Mouse (Mus musculus): ENCODE results near the gene Adcy1. TPM values are rescaled to one million over a fixed set of nuclear protein-coding genes. Genes with fewer than 3 reads are reported as not detected.

The Adcy1 gene
- polyA plus RNA-seq, 1 experiment = 0.02 TPM

- H3K79me3 ChIP-seq (ENCODE audit: low read depth) = no peaks in the 10 kb centered on the region
- no peak for TF ChIP-seq MYOG (IDR thresholded peaks at IDR 0.05; ENCODE audit: control insufficient read depth, extremely low read depth, insufficient read length)
- no peak for TF ChIP-seq CEBPB (IDR thresholded peaks at IDR 0.05; ENCODE audit: low read depth)
- TF ChIP-seq CTCF (IDR thresholded peaks at IDR 0.05; ENCODE audit: control insufficient read depth, insufficient read depth, insufficient read length) = no peak
- TF ChIP-seq USF1 (IDR thresholded peaks at IDR 0.05; ENCODE audit: low read depth) = no peak
- no peak for TF ChIP-seq FOSL1 (IDR thresholded peaks at IDR 0.05; ENCODE audit: insufficient read depth, low read length, poor library complexity, severe bottlenecking)
- no peak for TF ChIP-seq MAX (IDR thresholded peaks at IDR 0.05)
- TF ChIP-seq MYOD1 (IDR thresholded peaks at IDR 0.05; ENCODE audit: control insufficient read depth, insufficient read length, low read depth) = no peak
Measured at GRCm38 (mm10) chr11:7136246-7136855, 73.1 kb downstream of the Adcy1 start.

GRCm38 (mm10) chr11:7138370-7138769 lies 75.1 kb downstream of the Adcy1 start:
- Histone ChIP-seq H3ac (ENCODE audit: control insufficient read depth, insufficient read length, low read depth) (no peak overlapping the region), H3K79me2 (ENCODE audit: control insufficient read depth, insufficient read depth) (no peaks in the 10 kb centered on the region), H3K79me3 (ENCODE audit: low read depth) (no peaks in the 10 kb centered on the region), H3K27me3 (ENCODE audit: control insufficient read depth, insufficient read depth, insufficient read length) (no peaks in the 10 kb centered on the region), H3K4me3 (ENCODE audit: insufficient read depth, poor library complexity, severe bottlenecking) (no peak overlapping the region), H3K36me3 (ENCODE audit: control insufficient read depth, insufficient read depth) (no peaks in the 10 kb centered on the region)
- TF ChIP-seq MAX (IDR thresholded peaks at IDR 0.05) (no peak), USF1 (IDR thresholded peaks at IDR 0.05; ENCODE audit: low read depth) (no peak), MYOD1 (IDR thresholded peaks at IDR 0.05; ENCODE audit: control insufficient read depth, insufficient read length, low read depth) (no peak), MYOG (IDR thresholded peaks at IDR 0.05; ENCODE audit: control insufficient read depth, extremely low read depth, insufficient read length) (no peak), CTCF (IDR thresholded peaks at IDR 0.05; ENCODE audit: control insufficient read depth, insufficient read depth, insufficient read length) (no peak), FOSL1 (IDR thresholded peaks at IDR 0.05; ENCODE audit: insufficient read depth, low read length, poor library complexity, severe bottlenecking) (no peak), CEBPB (IDR thresholded peaks at IDR 0.05; ENCODE audit: low read depth) (no peak)

More at GRCm38 (mm10) chr11:7136246-7136855, 73.1 kb downstream of the Adcy1 start:
- Histone ChIP-seq H3K4me3 (ENCODE audit: insufficient read depth, poor library complexity, severe bottlenecking) (no peak overlapping the region), H3ac (ENCODE audit: control insufficient read depth, insufficient read length, low read depth) (no peak overlapping the region), H3K27me3 (ENCODE audit: control insufficient read depth, insufficient read depth, insufficient read length) (no peaks in the 10 kb centered on the region), H3K36me3 (ENCODE audit: control insufficient read depth, insufficient read depth) (no peaks in the 10 kb centered on the region), H3K79me2 (ENCODE audit: control insufficient read depth, insufficient read depth) (no peaks in the 10 kb centered on the region)

- no peak overlapping the region for H3K4me3 ChIP-seq (ENCODE audit: insufficient read depth, poor library complexity, severe bottlenecking)
- no peak for TF ChIP-seq USF1 (IDR thresholded peaks at IDR 0.05; ENCODE audit: low read depth)
- TF ChIP-seq CEBPB (IDR thresholded peaks at IDR 0.05; ENCODE audit: low read depth) = no peak
- TF ChIP-seq CTCF (IDR thresholded peaks at IDR 0.05; ENCODE audit: control insufficient read depth, insufficient read depth, insufficient read length) = no peak
- no peak for TF ChIP-seq MYOD1 (IDR thresholded peaks at IDR 0.05; ENCODE audit: control insufficient read depth, insufficient read length, low read depth)
- no peak for TF ChIP-seq MYOG (IDR thresholded peaks at IDR 0.05; ENCODE audit: control insufficient read depth, extremely low read depth, insufficient read length)
- TF ChIP-seq MAX (IDR thresholded peaks at IDR 0.05) = no peak
- no peaks in the 10 kb centered on the region for H3K79me2 ChIP-seq (ENCODE audit: control insufficient read depth, insufficient read depth)
- H3K27me3 ChIP-seq (ENCODE audit: control insufficient read depth, insufficient read depth, insufficient read length) = no peaks in the 10 kb centered on the region
- no peaks in the 10 kb centered on the region for H3K36me3 ChIP-seq (ENCODE audit: control insufficient read depth, insufficient read depth)
- no peaks in the 10 kb centered on the region for H3K79me3 ChIP-seq (ENCODE audit: low read depth)
- H3ac ChIP-seq (ENCODE audit: control insufficient read depth, insufficient read length, low read depth) = no peak overlapping the region
Measured at GRCm38 (mm10) chr11:7140449-7140848, 77.2 kb downstream of the Adcy1 start.

GRCm38 (mm10) chr11:7142725-7143124 lies 79.4 kb downstream of the Adcy1 start:
- H3ac ChIP-seq (ENCODE audit: control insufficient read depth, insufficient read length, low read depth) = no peak overlapping the region
- H3K27me3 ChIP-seq (ENCODE audit: control insufficient read depth, insufficient read depth, insufficient read length) = no peaks in the 10 kb centered on the region
- TF ChIP-seq CTCF (IDR thresholded peaks at IDR 0.05; ENCODE audit: control insufficient read depth, insufficient read depth, insufficient read length) (no peak), MAX (IDR thresholded peaks at IDR 0.05) (no peak), FOSL1 (IDR thresholded peaks at IDR 0.05; ENCODE audit: insufficient read depth, low read length, poor library complexity, severe bottlenecking) (no peak), MYOG (IDR thresholded peaks at IDR 0.05; ENCODE audit: control insufficient read depth, extremely low read depth, insufficient read length) (no peak), USF1 (IDR thresholded peaks at IDR 0.05; ENCODE audit: low read depth) (no peak), CEBPB (IDR thresholded peaks at IDR 0.05; ENCODE audit: low read depth) (no peak)
- H3K36me3 ChIP-seq (ENCODE audit: control insufficient read depth, insufficient read depth) = no peaks in the 10 kb centered on the region
- no peaks in the 10 kb centered on the region for H3K79me2 ChIP-seq (ENCODE audit: control insufficient read depth, insufficient read depth)
- no peak overlapping the region for H3K4me3 ChIP-seq (ENCODE audit: insufficient read depth, poor library complexity, severe bottlenecking)
- H3K79me3 ChIP-seq (ENCODE audit: low read depth) = no peaks in the 10 kb centered on the region

GRCm38 (mm10) chr11:7144369-7144768 lies 81.1 kb downstream of the Adcy1 start:
- H3K27me3 ChIP-seq (ENCODE audit: control insufficient read depth, insufficient read depth, insufficient read length) = no peaks in the 10 kb centered on the region
- TF ChIP-seq MAX (IDR thresholded peaks at IDR 0.05) (no peak), CEBPB (IDR thresholded peaks at IDR 0.05; ENCODE audit: low read depth) (no peak), MYOG (IDR thresholded peaks at IDR 0.05; ENCODE audit: control insufficient read depth, extremely low read depth, insufficient read length) (no peak), USF1 (IDR thresholded peaks at IDR 0.05; ENCODE audit: low read depth) (no peak), CTCF (IDR thresholded peaks at IDR 0.05; ENCODE audit: control insufficient read depth, insufficient read depth, insufficient read length) (no peak), MYOD1 (IDR thresholded peaks at IDR 0.05; ENCODE audit: control insufficient read depth, insufficient read length, low read depth) (no peak), FOSL1 (IDR thresholded peaks at IDR 0.05; ENCODE audit: insufficient read depth, low read length, poor library complexity, severe bottlenecking) (no peak)
- no peak overlapping the region for H3ac ChIP-seq (ENCODE audit: control insufficient read depth, insufficient read length, low read depth)
- H3K79me3 ChIP-seq (ENCODE audit: low read depth) = no peaks in the 10 kb centered on the region
- no peak overlapping the region for H3K4me3 ChIP-seq (ENCODE audit: insufficient read depth, poor library complexity, severe bottlenecking)
- no peaks in the 10 kb centered on the region for H3K79me2 ChIP-seq (ENCODE audit: control insufficient read depth, insufficient read depth)
- H3K36me3 ChIP-seq (ENCODE audit: control insufficient read depth, insufficient read depth) = no peaks in the 10 kb centered on the region
